Mouse (Mus musculus) skeletal muscle tissue, postnatal 0 days (tissue): ENCODE measurements around the gene Sprr2a2. TPM values are rescaled to one million over a fixed set of nuclear protein-coding genes. Genes with fewer than 3 reads are reported as not detected.

ENCODE experiments used
- polyA plus RNA-seq: library from polyadenylated mRNA; unstranded; fragments of >200 nt; fragmentation: Nextera tagmentation; extraction: Ambion mirVana; gene quantifications from 2 replicates; pipeline ENCODE4 v1.2.1, GENCODE M21; 2015

The Sprr2a2 gene
- 0.35 and 8.7 TPM in 2 replicates for polyA plus RNA-seq

GRCm38 (mm10) chr3:92215569-92215968 is at the start of gene Sprr2a2, which contains the start of gene Sprr2a1:
Gene Sprr2a2, plus strand, starts transcription at chr3:92215920.
Gene Sprr2a1, plus strand, starts transcription at chr3:92215799.

DNA sequence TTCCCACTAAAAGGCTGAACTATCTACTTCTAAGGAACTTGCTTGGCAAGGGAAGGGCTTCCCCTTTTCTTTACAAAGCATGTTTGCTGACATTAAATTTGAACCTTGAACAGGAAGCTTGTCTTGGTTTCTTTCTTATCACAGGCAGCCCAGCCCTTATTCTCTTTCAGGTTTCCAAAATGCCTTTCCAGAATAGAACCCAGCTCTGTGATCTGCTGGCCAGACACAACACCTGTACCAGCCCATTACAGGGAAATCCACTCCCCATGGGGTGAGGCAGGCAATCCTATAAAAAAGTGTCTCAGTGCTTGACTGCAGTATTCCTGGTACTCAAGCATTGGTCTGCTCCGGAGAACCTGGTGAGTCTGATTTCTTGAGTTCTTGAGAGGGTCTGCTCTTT is 69.4 kb downstream of the Sprr2a2 start, which contains the start of gene Sprr2a3:
Gene Sprr2a3 (plus strand): TSS at position 317 of the 400 bp plus-strand sequence.

Other genes with a start within 250 kb of the Sprr2a2 start
- gene Pglyrp3, start 201.3 kb upstream of the Sprr2a2 start, polyA plus RNA-seq = not detected in 2 replicates
- gene Lor, start 132.8 kb upstream of the Sprr2a2 start, polyA plus RNA-seq = 79.3 TPM in 1 of 2 replicates, not detected in the other
- gene Prr9, start 92.0 kb upstream of the Sprr2a2 start, polyA plus RNA-seq = not detected in 2 replicates
- not detected in 2 replicates for gene Lelp1, start 73.2 kb upstream of the Sprr2a2 start, polyA plus RNA-seq
- not detected in 2 replicates for gene Sprr2a1, start 121 bp upstream of the Sprr2a2 start, polyA plus RNA-seq
- 0.76 TPM in 1 of 2 replicates, not detected in the other for gene Sprr2a3, start 69.5 kb downstream of the Sprr2a2 start, polyA plus RNA-seq
- gene Sprr2b, start 100.7 kb downstream of the Sprr2a2 start, polyA plus RNA-seq = not detected in 2 replicates
- 1.0 TPM in 1 of 2 replicates, not detected in the other for gene Sprr2d, start 123.2 kb downstream of the Sprr2a2 start, polyA plus RNA-seq
- not detected in 2 replicates for gene Sprr2e, start 136.2 kb downstream of the Sprr2a2 start, polyA plus RNA-seq
- gene Sprr2f, start 149.3 kb downstream of the Sprr2a2 start, polyA plus RNA-seq = not detected in 2 replicates
- gene Sprr2h, start 169.8 kb downstream of the Sprr2a2 start, polyA plus RNA-seq = 0.84 TPM in 1 of 2 replicates, not detected in the other
- gene Sprr2i, start 192.1 kb downstream of the Sprr2a2 start, polyA plus RNA-seq = not detected in 2 replicates
- not detected in 2 replicates for gene Sprr2j-ps, start 202.2 kb downstream of the Sprr2a2 start, polyA plus RNA-seq
- 8.4 and 11.3 TPM in 2 replicates for gene Gm9774, start 213.5 kb downstream of the Sprr2a2 start, polyA plus RNA-seq
- not detected in 2 replicates for gene Sprr2k, start 216.7 kb downstream of the Sprr2a2 start, polyA plus RNA-seq
- gene Sprr1b, start 222.9 kb downstream of the Sprr2a2 start, polyA plus RNA-seq = 2.6 TPM in 1 of 2 replicates, not detected in the other
- gene Sprr3, start 242.8 kb downstream of the Sprr2a2 start, polyA plus RNA-seq = not detected in 2 replicates